Mouse (Mus musculus) limb, embryonic 14.5 days (tissue): ENCODE results near the gene Slc25a34. TPM values are rescaled to one million over a fixed set of nuclear protein-coding genes. Genes with fewer than 3 reads are reported as not detected.

Experiments used
- ATAC-seq: fragments of 200-750 bp; cut with Nextera tagmentation; 2 replicates; pipeline ENCODE4 v1.8.0; 2017; ENCODE audit warnings: low read depth, moderate number of reproducible peaks, moderate TSS enrichment; ENCODE audit not compliant: low FRiP score
- DNase-seq: peaks from one replicate; pipeline ENCODE4 v3.0.0-alpha.2; 2015; ENCODE audit warnings: low spot score
- H3K27ac ChIP-seq: fragments of 300-500 bp; sonication (generic); replicated peaks from 2 replicates; pipeline ENCODE4 v1.5.1; 2014; ENCODE audit warnings: low read depth, mild to moderate bottlenecking, low read length, moderate library complexity, mixed read lengths
- H3K27me3 ChIP-seq: fragments of 300-500 bp; sonication (generic); 2 replicates; pipeline ENCODE4 v1.6.1; 2014; ENCODE audit warnings: low read length, mixed read lengths; ENCODE audit not compliant: control insufficient read depth, insufficient read depth
- H3K36me3 ChIP-seq: fragments of 300-500 bp; sonication (generic); 2 replicates; pipeline ENCODE4 v1.6.1; 2014; ENCODE audit warnings: mild to moderate bottlenecking, low read length, moderate library complexity, mixed read lengths; ENCODE audit not compliant: control insufficient read depth, insufficient read depth
- H3K4me1 ChIP-seq: fragments of 300-500 bp; sonication (generic); 2 replicates; pipeline ENCODE4 v1.6.1; 2014; ENCODE audit warnings: antibody characterized with exemption, low read length, mixed read lengths; ENCODE audit not compliant: control insufficient read depth, insufficient read depth
- H3K4me2 ChIP-seq: fragments of 300-500 bp; sonication (generic); replicated peaks from 2 replicates; pipeline ENCODE4 v1.6.1; 2014; ENCODE audit warnings: low read depth, mild to moderate bottlenecking, low read length, moderate library complexity; ENCODE audit not compliant: severe bottlenecking
- H3K4me3 ChIP-seq: fragments of 300-500 bp; sonication (generic); replicated peaks from 2 replicates; pipeline ENCODE4 v1.5.1; 2014; ENCODE audit warnings: low read length
- H3K9ac ChIP-seq: fragments of 300-500 bp; sonication (generic); 2 replicates; pipeline ENCODE4 v1.6.1; 2014; ENCODE audit warnings: mild to moderate bottlenecking, low read depth, low read length, moderate library complexity; ENCODE audit not compliant: severe bottlenecking
- H3K9me3 ChIP-seq: fragments of 300-500 bp; sonication (generic); 2 replicates; pipeline ENCODE4 v1.6.1; 2016; ENCODE audit warnings: low read length; ENCODE audit not compliant: control insufficient read depth
- POLR2A ChIP-seq: fragments of 200-500 bp; IDR thresholded peaks from 2 replicates; pipeline ENCODE4 v1.8.0; 2012; ENCODE audit warnings: inconsistent platforms, mild to moderate bottlenecking, moderate library complexity, borderline replicate concordance; ENCODE audit not compliant: insufficient read depth, insufficient read length; ENCODE audit errors: extremely low read depth
- WGBS: fragments of 180-500 bp; shearing (Covaris S2); extraction: QIAGEN DNeasy Blood & Tissue Kit; methylation state at CpG from one replicate; pipeline ENCODE4 v1.1.7; 2014; 5-methylcytosine and 5-hydroxymethylcytosine counted together
- polyA plus RNA-seq, 2 experiments: library from polyadenylated mRNA; depleted of rRNA in 1 of 2; stranded (reverse) in 1 of 2; unstranded in 1 of 2; fragments of >200 nt; fragmentation: Nextera tagmentation in 1 of 2; extraction: Ambion mirVana in 1 of 2; gene quantifications; 2 replicates each; pipeline versions ENCODE4 v1.2.1 to v1.2.3; 2012 to 2014

Slc25a34 gene
- polyA plus RNA-seq, 2 experiments: 0.16 TPM; not detected in 1

DNA sequence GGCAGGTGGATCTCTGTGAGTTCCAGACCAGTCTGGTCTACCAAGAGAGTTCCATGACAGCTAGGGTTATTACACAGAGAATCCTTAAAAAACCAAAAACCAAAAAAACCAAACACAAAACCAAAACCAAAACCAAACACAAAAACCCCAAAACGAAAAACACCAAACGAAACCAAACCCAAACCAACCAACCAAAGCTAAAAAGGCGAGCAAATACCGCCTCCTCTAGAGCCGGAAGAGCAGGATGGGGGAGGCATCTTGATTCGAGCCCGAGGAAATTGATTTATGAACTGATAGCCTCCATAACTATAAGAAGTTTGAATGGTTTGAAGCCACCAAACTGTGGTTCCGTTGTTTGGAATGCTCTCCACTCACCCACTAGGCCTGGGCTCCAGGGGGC, 39.7 kb downstream of the Slc25a34 start:
- no peak overlapping the region for H3K9ac ChIP-seq
- H3K4me3 ChIP-seq: no peak overlapping the region
- WGBS: 93% methylated on average over 8 of the region's 8 CpGs
- H3K4me1 ChIP-seq: no peaks in the 10 kb centered on the region
- no peak overlapping the region for H3K27ac ChIP-seq
- peaks cover 73% of the 10 kb centered on the region for H3K36me3 ChIP-seq
- ATAC-seq (no peak), DNase-seq (no peak)
- H3K9me3 ChIP-seq: no peaks in the 10 kb centered on the region
- TF ChIP-seq POLR2A: no peak
- no peaks in the 10 kb centered on the region for H3K27me3 ChIP-seq
- no peak overlapping the region for H3K4me2 ChIP-seq

DNA sequence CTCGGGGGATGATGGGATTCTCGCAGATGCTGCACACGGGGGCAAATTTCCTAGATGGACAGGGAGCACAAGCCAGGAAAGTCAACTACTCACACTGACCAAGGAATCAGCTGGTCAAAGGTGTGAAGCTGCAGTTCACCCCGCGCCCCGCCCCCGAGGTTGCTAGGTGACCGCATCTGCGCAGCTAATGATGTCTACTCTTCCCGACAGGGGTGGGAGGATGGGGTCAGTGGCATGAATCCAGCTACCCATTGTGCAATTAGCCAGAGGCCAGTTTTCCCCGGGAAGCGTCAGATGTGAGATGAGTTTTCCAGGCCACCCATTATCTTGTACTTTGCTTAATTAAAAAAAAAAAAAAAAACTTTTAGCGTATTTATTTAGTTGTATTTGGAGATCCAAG, 42.6 kb downstream of the Slc25a34 start:
- H3K4me2 ChIP-seq: no peak overlapping the region
- H3K27me3 ChIP-seq: no peaks in the 10 kb centered on the region
- no peak for TF ChIP-seq POLR2A
- H3K9ac ChIP-seq: no peak overlapping the region
- H3K4me3 ChIP-seq: no peak overlapping the region
- H3K27ac ChIP-seq: no peak overlapping the region
- ATAC-seq (no peak), DNase-seq (no peak)
- no peaks in the 10 kb centered on the region for H3K9me3 ChIP-seq
- H3K36me3 ChIP-seq: peaks cover 71% of the 10 kb centered on the region
- no peaks in the 10 kb centered on the region for H3K4me1 ChIP-seq
- WGBS: 92% methylated on average over 13 of the region's 13 CpGs

DNA sequence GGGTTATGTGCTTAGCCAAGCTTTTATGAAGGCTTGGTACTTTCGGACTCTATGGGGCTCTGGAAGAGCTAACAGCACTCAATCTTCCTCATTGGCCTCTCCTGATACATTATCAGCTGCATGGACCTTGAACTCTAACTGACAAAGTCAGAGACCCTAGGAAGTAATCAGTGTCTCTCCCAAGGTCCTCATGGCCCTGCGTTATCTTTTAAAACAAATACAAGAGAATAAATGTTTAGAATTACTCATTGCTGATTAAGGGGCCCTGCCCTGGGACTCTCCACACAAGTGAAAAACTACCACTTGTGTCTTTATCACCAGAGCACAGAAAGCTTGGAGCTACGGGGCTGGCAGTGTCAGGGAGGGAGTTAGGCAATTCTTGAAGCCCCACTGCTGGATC, 44.8 kb downstream of the Slc25a34 start:
- DNase-seq: no peak
- Histone ChIP-seq H3K4me1 (peaks cover 4% of the 10 kb centered on the region), H3K27ac (no peak overlapping the region), H3K9me3 (no peaks in the 10 kb centered on the region), H3K27me3 (no peaks in the 10 kb centered on the region), H3K36me3 (peaks cover 56% of the 10 kb centered on the region), H3K4me2 (no peak overlapping the region), H3K9ac (no peak overlapping the region), H3K4me3 (no peak overlapping the region)
- 78% methylated on average over 3 of the region's 3 CpGs for WGBS
- TF ChIP-seq POLR2A: no peak
- no peak for ATAC-seq

DNA sequence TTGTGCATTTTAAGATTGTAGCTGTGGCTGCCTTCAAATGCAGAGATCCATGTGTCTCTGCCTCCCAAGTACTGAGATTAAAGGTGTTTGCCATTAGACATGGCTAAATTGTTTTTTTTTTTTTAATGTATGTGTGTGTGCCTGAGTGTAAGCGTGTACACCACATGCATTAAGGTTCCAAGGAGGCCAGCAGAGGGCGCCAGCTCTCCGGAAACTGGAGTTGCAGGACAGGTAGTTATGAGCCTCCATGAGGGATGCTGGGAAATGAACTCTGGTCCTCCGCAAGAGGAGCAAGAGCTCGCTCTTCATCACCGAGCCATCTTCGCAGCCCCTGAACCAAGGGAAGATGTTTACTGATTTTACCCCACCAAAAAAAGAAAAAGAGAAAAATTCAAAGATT, 46.7 kb downstream of the Slc25a34 start:
- DNase-seq: no peak

DNA sequence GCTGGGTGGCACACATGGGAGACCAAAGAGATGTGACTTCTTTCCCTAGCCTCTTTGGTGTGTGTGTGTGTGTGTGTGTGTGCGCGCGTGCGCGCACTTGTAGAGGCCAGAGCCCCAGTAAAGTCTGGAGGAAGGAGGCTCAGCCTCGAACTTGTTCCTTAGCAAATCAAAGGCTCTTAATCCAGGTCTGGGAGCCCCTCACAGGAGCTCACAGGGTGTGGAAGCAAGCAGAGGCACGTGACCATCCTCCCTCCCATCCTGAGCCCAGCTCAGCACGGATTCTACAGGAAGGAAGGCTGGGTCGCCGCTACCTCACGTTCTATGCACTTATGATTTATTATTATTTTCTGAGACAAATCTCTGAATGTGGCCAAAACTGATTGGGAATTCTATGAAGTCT, 47.2 kb downstream of the Slc25a34 start:
- no peak for ATAC-seq

More for the DNA sequence above, 46.7 kb downstream of the Slc25a34 start:
- Histone ChIP-seq H3K9me3 (no peaks in the 10 kb centered on the region), H3K4me3 (no peak overlapping the region), H3K36me3 (peaks cover 41% of the 10 kb centered on the region), H3K4me2 (no peak overlapping the region), H3K4me1 (peaks cover 10% of the 10 kb centered on the region), H3K27ac (no peak overlapping the region), H3K27me3 (no peaks in the 10 kb centered on the region), H3K9ac (no peak overlapping the region)
- no peak for TF ChIP-seq POLR2A
- ATAC-seq: no peak
- WGBS: 98% methylated on average over 7 of the region's 7 CpGs

More for the DNA sequence above, 47.2 kb downstream of the Slc25a34 start:
- no peak for DNase-seq
- H3K27me3 ChIP-seq: no peaks in the 10 kb centered on the region
- H3K9me3 ChIP-seq: no peaks in the 10 kb centered on the region
- peaks cover 10% of the 10 kb centered on the region for H3K4me1 ChIP-seq
- no peak overlapping the region for H3K9ac ChIP-seq
- no peak overlapping the region for H3K4me3 ChIP-seq
- WGBS: 84% methylated on average over 11 of the region's 11 CpGs
- H3K4me2 ChIP-seq: no peak overlapping the region
- peaks cover 39% of the 10 kb centered on the region for H3K36me3 ChIP-seq
- no peak overlapping the region for H3K27ac ChIP-seq
- TF ChIP-seq POLR2A: no peak
